Mouse (Mus musculus) liver, postnatal 0 days (tissue): ENCODE data around the gene Aff3.

Experiments
- CTCF ChIP-seq: sonication (generic); IDR thresholded peaks from 2 replicates; pipeline ENCODE4 v1.5.1; 2016; ENCODE audit warnings: antibody characterized with exemption, low read depth
- EP300 ChIP-seq: IDR thresholded peaks from 2 replicates; pipeline ENCODE4 v1.6.1; 2016; ENCODE audit warnings: antibody characterized with exemption, low read depth, mild to moderate bottlenecking

DNA sequence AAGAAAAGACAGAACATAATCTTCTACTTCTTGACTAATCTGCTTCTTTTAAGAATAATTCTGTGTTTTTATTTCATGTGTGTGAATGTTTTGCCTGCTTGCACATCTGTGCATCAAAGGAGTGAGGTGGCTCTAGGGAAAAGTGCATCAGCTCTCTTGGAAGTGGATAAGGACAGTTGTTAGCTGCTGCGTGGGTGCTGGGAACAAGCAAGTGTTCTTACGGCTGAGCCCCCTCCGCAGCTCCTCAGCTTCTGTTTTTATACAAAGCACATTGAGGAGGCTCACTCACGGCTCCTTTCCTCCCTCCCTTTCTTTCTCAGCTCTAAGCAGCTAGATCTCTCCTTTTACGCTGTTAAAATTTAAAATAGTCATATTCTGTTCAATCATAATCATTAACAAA, 340.5 kb downstream of the Aff3 start:
- TF ChIP-seq CTCF (no peak), EP300 (no peak)
